Mouse (Mus musculus) olfactory bulb, adult 2 months (tissue): ENCODE data around the gene Rsu1.

ENCODE experiments used
- CTCF ChIP-seq: fragments of 200-500 bp; IDR thresholded peaks from 2 replicates; pipeline ENCODE4 v1.5.1; 2012; ENCODE audit warnings: low read depth, mild to moderate bottlenecking, low read length, moderate library complexity; ENCODE audit not compliant: insufficient read depth
- POLR2A ChIP-seq: fragments of 200-500 bp; IDR thresholded peaks from 2 replicates; pipeline ENCODE4 v1.6.1; 2012; ENCODE audit warnings: mild to moderate bottlenecking, low read depth, low read length, moderate library complexity; ENCODE audit not compliant: insufficient read depth

DNA sequence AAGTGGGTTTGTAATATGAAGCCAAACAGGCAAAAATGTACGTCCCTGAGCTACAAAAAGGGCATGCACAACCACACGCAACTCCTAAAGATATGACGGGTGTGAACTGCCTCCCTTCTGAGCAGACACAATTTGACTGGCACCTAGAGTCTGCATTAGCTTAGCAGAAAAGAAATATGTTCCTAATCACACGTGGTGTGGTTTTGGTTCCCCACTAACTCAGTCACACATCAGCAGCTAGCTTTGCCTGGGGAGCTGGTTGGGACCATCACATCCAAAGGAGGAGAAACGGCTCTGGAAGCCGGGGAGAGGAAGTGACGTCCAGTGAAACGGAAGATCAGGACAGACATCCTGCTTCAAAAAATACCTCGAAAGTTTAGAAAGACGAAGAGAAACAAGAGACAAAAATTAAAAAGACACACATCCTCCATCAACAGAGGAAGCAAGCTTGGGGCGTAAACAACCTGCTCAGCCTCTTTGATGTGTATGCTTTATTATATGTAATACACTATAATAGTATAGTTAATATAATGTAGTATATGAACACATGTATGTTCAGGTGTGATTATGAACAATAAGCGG is 37.9 kb downstream of the Rsu1 start:
- TF ChIP-seq POLR2A (no peak), CTCF (no peak)
